Mouse (Mus musculus): ENCODE results near the gene Tle4.

Gene Tle4

DNA sequence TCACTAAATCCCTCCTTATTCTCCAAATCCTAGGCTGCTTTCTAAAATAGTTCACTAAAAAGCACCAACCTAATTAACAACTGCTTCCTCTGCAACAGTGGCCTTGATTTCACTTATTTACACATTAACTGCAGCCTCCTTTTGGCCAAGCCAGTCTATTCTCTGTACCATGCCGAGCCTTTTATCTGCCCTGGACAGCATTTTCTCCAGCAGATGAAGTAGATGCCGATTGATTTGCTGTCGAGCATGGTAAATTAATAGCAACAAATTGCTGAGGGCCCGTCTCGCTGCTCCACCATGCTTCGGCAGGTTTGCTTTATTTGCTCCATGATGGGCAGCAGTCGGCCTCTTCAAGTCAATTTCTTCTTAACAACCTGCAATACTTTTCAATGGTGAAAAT is 7.7 kb downstream of the Tle4 start:
- no peak for DNase-seq (ENCODE audit: low spot score)

DNA sequence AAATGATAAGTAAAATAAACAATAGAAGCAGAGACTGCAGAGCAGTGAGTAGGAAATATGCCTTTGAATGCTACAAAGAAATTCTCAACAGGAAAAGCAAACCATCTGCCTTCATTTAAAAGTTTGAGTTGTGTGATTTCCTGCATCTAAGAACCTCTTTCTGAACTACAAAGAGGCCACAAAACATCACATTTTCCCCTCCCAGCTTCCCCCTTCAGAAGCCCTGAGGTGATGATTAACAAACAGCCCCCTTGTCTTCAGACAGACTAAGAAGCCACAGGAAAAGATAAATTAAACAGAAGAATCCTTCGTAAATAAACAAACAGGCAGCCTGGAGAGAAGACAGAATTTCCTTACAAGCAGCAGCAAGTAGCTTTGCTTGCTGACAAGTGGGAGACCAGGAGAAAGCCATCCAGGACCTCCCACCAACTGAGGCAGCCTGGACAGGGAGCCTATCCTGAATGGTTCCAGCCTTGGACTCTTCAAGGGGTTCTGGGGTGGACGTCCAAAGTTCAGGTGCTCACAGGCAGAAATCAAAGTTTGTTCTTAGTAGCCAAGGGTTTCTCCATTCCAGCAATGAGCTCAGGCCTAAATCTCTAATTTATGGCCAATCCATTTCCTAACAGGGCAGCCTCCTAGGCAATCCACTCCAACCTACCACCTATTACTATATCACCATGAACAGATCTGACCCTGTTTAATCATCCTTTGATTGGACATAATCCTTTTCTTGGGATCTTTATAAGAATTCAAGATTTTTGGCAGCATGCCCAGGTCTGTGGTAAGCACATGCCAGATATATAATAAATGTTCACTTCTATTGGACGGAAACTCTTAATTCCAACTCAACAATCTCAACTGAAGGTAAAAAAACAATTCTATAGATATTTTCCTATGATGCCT is 9.4 kb downstream of the Tle4 start:
- no peak for DNase-seq (ENCODE audit: low spot score)

DNA sequence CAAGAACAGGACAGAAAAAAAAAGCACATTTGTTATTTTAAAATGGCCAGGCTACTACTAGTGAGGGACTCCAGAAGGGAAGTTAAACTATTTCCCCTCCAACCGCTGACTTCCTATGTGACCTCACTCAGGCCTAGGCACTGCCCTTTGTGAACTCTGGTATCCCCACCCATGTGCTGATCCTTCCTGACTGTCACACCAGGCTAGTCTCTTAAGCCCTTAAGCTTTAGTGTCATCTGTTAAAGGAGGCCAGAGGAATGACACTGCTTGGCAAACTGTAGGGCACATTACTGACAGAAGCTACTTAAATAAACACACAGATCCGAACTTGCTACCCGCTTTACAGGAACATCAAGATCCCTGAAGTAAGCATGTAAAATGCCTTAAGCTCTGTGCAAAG is 11.7 kb downstream of the Tle4 start:
- no peak for DNase-seq (ENCODE audit: low spot score)

DNA sequence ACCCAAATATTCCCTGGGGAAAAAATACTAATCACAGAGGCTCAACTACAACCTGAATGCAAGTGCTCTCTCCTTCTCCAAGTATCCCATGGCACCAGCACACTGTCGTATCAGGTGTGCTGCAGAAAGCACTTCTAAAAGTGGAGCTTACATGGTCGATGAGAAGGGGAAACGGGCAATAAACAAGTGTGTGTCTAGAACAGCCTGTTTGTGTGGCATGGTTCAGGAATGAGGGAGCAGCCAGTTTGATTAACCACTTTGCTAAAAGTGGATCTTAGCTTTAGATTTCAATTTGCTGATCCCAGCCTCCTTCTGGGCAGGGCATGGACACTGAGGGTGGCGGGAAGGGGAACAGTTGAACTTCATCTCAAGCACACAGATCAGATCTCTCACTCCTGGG is 12.1 kb downstream of the Tle4 start:
- no peak for DNase-seq (ENCODE audit: low spot score)

DNA sequence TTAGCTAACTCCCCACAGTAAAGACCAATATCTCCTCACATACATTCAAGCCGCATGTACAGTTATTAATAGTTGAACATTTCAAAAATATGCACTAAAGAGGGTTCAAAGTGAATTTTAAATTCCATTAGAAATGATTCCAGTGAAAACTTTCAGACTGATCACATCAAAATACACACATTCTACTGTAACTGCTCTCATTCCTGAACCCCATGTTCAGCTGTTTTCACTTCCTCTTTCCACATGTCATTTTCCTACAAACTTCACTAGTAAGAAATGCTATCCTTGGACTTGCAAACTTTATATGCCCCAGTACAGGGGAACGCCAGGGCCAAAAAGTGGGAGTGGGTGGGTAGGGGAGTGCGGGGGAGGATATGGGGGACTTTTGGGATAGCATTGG is 12.6 kb downstream of the Tle4 start:
- no peak for DNase-seq (ENCODE audit: low spot score)

DNA sequence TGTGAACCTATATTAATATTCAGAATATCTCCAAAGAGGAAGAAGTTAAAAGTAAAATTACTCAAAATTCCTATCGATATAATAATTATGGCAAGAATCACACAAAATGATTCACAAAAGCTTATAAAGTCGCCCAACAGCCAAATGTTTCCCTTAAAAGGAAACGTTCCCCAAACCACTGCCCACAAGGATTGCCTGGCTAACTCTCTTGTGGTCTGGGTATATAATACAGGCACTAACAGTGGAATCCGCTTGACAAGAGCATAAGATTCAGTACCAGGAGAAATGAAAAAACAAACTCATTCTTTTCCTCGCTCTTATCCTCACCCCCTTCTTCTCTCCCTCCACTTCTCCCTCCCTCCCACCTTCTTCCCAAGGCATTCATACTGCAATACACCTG is 19.2 kb downstream of the Tle4 start:
- no peak for DNase-seq (ENCODE audit: low spot score)

DNA sequence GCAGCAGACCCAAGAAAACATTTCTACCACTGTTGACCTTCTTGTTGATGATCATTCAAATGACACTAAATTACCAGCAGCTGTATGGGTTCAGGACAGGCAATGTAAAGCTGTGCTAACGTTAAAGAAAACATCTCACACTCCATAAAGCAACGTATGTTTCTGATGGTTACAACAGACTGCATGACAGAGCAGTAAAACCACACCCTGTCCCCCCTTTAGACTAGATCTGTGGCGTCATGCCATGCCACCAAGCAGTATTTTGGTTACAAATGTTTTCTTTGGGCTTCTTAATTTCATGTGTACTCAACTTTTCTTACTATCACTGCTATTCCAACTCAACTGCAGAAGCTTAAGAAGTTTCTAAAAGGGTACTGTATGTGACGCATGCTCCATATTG is 19.8 kb downstream of the Tle4 start:
- no peak for DNase-seq (ENCODE audit: low spot score)

DNA sequence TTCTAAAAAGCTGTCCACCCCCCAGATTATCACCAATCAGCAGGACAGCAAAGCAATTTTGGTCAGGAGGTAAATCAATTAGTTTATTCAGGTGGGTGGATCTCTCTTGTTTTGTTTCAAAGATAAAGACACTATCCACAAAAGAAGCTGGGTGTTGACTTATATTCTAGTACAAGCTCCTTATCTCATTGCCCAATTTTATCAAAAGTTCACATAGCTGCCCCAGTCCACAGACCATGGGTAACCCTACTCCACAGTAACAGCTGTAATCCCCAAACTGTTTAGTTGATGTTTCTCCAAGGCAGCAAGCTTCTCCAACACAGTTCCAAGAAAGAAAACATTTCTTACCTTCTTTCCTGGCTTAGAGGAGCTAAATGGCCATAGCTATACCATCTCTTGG is 21.5 kb downstream of the Tle4 start:
- no peak for DNase-seq (ENCODE audit: low spot score)

DNA sequence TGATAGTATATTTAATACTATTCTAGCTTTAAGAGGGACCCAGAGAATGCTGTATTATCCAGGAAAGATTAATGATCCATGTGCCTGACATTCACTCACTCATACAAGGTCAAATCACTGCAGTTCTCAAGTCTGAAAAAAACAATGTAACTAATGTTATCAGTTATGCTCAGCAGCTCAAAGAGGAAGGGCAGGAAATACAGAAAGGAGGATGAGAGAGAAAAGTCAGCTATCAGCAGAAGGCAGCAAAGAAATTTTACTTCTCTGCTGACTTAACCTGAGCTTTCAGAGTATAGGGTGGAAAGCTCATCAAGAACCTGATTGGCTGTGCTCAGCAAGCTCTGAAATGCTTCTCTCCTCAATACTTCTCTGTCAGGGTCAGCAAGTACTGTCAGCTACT is 29.0 kb downstream of the Tle4 start:
- DNase-seq (ENCODE audit: low spot score) = no peak

DNA sequence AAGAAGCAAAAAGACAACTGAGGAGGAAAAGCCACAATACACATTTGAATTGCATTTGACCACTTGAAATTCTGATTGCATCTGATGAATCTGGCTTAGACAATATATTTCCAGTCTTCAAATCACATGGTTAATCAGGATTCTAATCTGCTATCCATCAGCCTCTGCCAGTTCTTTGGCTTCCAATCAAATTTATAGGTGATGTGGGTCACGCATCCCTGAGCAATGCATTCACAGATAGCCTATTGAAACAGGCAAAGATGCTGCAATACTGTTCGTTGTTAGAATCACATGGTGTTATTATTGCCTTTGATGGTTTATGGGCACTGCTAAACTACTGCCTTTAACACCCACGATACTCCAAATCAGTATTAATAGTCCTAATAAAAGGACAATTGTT is 30.8 kb downstream of the Tle4 start:
- DNase-seq (ENCODE audit: low spot score) = no peak

DNA sequence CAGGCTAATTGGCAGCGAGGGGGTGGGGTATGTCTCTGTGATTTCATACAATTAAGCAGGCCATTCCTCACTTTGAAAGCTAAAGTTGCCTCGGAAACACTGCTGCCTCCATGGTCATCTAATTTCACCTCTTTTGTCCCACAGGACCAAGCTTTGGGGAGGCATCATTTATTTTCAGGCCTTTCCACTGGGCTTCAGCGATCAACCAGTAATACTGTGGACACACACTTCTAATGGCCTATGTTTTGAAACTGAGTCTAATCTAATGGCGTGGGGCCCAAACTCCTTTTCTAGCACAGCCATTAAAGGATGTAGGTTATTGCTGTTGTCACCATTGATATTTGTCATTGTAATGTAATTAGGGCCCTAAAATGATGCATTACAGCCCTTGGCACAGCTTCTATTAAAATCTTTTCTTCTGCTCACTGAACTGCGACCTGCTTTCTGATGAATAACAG is 31.3 kb downstream of the Tle4 start:
- DNase-seq (ENCODE audit: low spot score) = no peak

DNA sequence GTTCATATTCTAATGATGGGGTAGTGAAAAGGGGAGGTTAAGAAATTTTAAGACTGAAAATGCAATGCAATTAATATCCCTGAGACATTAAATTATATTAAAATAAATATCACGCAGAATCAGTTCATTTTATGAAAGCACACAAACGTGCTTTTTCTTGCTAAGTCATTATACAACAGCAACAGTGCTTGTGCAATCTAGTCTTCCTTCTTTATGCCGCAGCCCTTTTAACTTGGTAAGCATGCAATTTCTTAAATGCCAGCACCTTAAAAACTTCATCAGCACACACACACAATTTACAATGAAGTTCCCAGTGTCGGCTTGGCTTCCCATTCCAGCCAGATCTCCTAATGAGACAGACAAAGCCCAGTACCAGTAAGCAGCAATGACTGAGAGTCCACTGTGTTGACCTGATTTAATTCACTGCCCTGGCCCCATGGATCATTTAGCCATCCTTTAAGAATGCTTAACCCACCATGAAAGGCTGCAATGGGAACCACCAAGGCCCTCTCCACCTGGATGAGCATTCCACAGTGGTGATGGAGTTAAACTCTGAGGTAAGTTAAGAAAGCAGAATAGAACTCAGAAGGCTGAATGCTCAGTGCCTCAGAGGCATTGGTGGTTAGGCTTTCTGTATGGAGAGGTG is 32.3 kb downstream of the Tle4 start:
- DNase-seq (ENCODE audit: low spot score) = no peak

DNA sequence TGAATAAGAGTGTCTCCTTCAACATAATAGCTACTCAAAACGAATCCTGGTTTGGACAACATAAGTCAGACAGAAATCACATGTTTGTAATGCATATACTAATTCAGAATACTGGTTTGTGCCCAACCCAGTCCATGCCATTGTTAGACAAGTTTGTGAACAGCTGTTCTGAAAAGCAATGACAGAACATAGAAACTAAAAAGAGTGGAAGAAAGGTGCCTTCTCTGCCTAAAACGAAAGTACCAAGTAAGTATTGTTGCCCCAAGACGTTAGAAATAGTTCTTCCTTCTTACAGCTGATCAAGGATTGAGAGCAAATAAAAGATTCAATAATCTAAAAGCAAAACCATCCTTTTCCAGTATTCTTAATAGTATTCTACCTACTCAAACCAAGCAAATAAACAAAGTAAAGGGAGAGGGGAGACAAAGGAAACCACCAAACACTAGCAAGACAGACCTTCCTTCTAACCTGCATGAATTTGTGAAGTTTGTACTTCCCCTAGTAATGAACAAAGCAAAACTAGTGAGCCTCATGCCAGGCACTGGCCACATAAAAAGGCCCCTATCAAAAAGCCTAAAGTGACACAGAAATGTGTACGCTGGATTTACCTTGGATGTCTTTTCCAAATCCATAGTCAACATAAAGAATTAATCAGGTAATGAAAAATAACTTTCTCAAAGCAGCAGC is 34.4 kb downstream of the Tle4 start:
- DNase-seq (ENCODE audit: low spot score) = no peak

DNA sequence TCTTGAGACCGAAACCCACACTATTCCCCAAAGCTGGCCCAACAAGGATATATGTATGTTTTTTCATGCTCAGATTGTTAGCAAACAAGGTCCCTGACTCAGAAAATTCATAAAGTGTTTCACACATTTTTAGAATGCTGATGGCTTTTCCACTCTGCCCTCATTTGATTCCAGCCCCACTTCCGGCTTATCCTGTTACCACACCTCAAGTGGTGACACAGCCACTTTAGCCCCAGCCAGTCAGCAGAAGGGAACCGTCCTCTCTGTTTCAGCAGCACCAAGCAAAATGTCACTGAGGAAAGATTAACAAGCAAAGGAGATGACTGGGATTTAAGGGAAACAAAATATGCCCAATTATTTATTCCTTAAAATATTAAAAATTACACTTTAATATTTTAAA is 50.0 kb downstream of the Tle4 start:
- no peak for DNase-seq (ENCODE audit: low spot score)

DNA sequence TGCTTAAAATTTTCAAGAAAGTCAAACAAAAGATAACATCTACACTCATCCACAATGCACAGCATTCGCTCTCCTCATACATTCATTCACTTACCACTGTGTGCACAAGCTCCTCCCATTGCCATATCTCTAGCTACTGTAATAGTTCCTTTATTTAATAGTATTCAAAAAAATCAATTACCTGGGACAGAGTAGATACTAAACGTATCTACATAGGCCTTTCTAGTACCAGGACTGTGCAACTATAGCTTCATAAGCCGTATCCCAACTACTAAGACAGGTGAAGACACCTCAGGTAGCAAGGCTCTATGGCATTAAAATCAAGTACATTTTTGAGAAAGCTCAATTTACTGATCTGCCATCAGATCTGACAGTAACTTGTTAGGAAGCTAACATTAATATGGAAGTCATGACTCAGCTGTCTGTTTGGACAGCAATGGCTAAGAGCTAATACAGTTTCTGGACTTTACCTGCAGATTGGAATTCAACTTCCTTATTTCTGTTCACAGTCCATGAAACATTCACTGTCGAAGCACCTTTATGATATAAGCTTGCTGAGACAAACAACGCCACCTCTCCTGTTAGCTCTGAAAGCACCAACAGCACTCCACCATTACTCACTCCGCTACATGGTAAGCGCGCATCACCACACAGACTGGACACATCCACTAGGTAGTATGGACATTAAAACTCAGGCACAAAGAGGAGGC is 50.6 kb downstream of the Tle4 start:
- DNase-seq (ENCODE audit: low spot score) = no peak

DNA sequence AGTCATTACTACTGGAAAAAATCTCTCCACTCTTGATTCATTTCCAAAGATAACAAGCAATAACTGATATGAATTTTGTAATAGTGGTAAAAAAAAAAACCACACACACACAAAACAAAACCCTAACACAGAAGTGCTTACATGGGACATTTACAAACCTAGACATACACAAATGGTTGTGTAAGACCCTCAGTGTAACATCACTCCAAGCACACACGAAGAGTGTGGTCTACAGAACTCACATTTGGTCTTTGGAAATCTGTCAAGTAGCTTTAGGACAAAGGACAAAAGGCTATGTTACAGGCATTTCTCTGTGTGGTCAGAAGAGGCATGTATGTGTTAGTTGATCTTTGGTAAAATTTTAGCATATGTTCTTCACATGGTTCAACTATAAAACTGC is 52.4 kb downstream of the Tle4 start:
- DNase-seq (ENCODE audit: low spot score) = no peak

DNA sequence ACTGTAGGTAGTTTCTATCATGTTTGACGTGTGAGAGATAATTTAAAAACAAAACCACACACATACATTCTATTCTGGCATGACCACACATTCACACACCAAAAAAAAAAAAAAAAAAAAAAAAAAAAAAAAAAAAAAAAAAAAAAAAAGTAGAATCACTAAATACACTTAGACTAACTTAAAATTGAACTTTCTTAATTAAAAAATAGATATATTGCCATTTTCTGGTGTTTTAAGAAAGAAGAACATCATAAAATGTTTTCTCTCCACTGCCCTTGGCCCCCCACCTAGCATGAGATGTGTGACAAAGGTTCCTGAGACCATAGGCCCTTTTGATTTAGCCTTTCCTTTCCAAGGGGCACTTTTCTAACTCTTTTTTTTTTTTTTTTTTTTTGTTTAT is 54.5 kb downstream of the Tle4 start:
- no peak for DNase-seq (ENCODE audit: low spot score)

DNA sequence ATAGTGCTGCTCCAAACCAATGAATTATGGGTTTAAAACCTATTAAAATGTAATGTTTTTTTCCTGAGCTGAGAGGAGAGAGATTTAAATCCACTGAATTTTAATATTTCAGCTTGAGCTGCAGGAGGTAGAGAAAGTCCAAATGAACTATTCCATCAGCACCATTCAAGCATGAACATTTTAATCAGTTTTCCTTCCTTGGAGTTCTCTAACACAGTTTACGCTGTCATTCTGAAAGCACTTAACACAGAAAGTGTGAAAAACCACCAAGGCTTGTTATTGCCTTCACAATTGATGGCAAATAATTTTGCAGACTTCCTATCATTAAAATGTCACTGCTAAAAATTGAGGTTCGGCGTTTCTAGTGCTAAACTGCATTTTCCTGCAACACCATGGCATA is 57.2 kb downstream of the Tle4 start:
- DNase-seq (ENCODE audit: low spot score) = no peak

DNA sequence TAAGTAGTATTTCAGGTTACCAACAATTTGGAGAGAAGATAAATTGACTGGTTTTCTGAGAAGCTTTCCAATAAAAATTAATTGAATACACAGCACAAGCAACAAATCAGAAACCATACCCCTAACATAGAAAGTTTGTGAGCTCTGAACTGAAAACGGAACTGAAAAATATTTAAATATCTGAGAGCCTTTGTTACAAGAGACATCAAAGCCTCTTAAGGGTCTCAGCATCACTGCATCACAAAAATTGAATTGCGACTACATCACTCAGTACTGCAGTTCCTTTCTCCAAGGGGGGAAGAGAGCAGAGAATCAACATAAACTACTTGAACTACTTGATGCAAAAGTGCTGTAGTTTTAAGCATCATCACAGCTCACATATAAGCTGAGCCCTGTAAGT is 61.2 kb downstream of the Tle4 start:
- no peak for DNase-seq (ENCODE audit: low spot score)

DNA sequence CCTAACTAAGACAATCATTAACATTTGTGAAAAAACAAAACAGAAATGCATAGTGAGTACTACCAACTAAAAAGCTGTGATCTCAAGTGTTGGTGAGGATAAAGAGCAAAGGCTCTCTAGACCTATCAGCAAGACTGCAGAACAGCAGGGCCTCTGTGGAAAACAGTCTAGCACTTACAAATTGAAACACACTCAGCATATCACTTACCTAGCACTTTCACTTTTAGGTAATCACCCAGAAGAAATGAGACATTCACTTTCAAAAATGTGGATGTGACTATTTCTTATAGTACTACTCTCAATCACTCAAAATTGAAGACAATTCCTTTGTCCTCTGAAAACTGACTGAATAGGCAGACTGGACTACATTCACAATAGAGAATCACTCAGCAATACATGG is 63.4 kb downstream of the Tle4 start:
- DNase-seq (ENCODE audit: low spot score) = no peak

DNA sequence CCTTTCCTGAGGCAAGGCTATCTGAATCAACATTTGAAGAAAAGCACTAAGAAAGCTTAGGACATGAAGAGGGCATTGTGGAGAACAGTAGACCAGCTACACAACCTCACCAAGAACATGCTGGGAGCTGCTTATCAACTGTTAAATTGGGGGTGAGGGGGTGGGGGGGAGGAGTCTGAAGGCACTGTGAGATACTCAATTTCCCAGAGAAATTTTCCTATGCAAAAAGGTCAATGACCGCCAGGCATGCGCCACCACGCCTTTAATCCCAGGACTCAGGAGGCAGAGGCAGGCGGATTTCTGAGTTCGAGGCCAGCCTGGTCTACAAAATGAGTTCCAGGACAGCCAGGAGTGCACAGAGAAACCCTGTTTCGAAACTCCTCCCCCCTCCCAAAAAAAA is 65.0 kb downstream of the Tle4 start:
- no peak for DNase-seq (ENCODE audit: low spot score)

DNA sequence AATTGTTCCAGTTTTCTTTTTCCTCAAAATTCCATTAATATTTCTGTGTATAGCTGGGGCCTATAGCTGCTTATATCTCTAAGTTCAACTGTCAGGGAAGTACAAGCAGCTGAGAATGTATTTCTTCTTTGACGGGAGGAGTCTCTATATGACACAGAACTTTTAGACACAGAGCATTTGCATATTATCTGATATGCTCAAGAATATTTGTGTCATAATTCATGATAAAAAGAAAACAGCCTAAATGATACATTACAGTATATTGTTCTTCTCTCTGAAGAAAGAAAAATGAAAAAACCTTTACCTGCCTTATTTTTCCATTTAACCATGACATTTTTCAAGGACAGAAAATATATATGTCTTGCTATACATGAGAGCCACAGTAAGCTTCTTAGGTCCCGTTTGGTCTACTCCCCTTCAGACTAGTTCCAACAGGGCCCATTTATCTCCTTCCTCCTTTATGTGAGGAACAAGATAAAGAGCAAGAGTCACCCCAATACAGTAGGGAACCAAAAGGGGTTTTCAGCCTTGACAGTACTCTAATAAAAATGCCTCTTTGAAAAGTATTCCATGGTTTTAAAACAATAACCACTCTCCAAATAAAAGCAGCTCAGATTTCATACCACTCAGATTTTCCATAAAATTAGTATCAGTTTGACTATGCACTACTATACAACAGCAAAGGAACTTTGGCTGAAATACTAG is 77.6 kb downstream of the Tle4 start:
- no peak for DNase-seq (ENCODE audit: low spot score)
